Mouse (Mus musculus) megakaryocyte, embryonic 14.5 days (primary cell): ENCODE measurements around the gene Rnf182.

ENCODE experiments used
- FLI1 ChIP-seq: IDR thresholded peaks from 2 replicates; pipeline ENCODE4 v1.6.1; 2012; ENCODE audit warnings: low read length, inconsistent platforms, mixed read lengths
- GATA1 ChIP-seq: IDR thresholded peaks from 3 replicates; pipeline ENCODE4 v1.6.1; 2012; ENCODE audit warnings: mixed read lengths, low read length, inconsistent platforms, borderline replicate concordance

GRCm38 (mm10) chr13:43677883-43678244 lies 62.4 kb downstream of the Rnf182 start:
- TF ChIP-seq GATA1: no peak
- TF ChIP-seq FLI1: no peak
